Mouse (Mus musculus): Measurements from ENCODE around the gene Atp2c2. TPM values are rescaled to one million over a fixed set of nuclear protein-coding genes. Genes with fewer than 3 reads are reported as not detected.

Atp2c2 gene
- polyA plus RNA-seq, 1 experiment from 2014 or later: 2.3 TPM

DNA sequence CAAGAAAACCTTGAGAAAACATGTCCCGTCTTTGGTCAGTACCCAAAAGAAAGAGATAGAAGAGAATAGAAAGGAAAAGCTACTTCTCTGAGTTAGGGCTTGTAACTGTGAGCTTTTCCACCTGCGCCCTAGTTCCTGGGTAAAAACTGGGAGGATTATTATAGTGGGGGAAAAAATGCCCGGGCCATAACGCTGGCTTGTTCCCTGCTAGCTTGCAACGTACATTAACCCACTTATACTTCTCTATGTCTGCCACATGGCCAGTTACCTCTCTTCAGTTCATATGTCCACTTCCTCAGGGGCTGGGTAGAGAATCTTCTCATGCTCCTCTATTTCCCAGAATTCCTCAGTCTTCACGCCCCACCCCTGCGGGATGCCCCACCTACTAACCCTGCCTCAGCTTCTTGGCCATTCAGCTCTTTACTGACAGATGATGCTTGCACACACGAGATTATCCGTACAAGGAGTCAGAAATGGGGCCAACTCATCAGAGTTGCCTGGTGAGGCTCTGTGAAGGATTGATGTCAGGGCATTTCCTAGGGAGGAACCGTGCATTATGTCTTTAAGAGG lies 36.6 kb downstream of the Atp2c2 start:
- Histone ChIP-seq H3K9me3 (replicated peaks) (no peaks in the 10 kb centered on the region), H3K4me1 (no peaks in the 10 kb centered on the region), H3K27me3 (ENCODE audit: low read depth, poor library complexity, severe bottlenecking) (no peaks in the 10 kb centered on the region), H3K36me3 (no peaks in the 10 kb centered on the region), H3K27ac (no peak overlapping the region), H3K4me3 (no peak overlapping the region)
- WGBS: 90% methylated on average over 10 of the region's 10 CpGs
- no peak for DNase-seq (ENCODE audit: low spot score)

DNA sequence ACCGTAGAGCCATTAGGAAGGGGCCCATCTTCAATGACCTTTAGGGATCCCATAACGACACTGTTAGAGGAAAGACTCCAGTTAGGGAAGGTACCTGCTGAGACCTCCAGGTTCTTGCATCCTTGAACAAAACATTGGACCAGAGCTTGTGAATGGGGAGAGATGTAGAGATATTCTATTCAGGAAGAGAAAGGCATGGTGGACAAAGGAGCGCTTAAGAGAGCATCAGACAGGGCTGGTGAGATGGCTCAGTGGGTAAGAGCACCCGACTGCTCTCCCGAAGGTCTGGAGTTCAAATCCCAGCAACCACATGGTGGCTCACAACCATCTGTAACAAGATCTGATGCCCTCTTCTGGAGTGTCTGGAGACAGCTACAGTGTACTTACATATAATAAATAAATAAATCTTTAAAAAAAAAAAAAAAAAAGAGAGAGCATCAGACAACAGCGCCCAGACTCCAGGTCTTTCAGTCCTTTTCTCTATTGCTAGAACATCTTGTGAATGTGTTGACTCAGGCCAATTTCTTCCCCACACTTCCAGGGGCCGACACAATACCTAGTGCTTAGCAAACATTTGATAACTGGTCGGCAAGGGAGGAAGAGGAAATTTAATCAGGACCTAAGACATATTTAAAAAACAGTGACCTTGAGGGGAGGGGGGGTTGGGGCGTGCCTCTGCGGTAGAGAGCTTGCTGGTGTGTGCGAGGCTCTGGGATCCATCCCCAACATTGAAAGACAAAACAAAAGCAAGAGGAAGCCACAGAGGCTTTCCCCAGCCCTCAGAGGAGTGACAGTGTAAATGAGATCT lies 37.5 kb downstream of the Atp2c2 start:
- Histone ChIP-seq H3K27ac (no peak overlapping the region), H3K27me3 (ENCODE audit: low read depth, poor library complexity, severe bottlenecking) (no peaks in the 10 kb centered on the region), H3K4me3 (no peak overlapping the region), H3K4me1 (no peaks in the 10 kb centered on the region), H3K9me3 (replicated peaks) (no peaks in the 10 kb centered on the region), H3K36me3 (no peaks in the 10 kb centered on the region)
- 87% methylated on average over 11 of the region's 11 CpGs for WGBS
- DNase-seq (ENCODE audit: low spot score): no peak

DNA sequence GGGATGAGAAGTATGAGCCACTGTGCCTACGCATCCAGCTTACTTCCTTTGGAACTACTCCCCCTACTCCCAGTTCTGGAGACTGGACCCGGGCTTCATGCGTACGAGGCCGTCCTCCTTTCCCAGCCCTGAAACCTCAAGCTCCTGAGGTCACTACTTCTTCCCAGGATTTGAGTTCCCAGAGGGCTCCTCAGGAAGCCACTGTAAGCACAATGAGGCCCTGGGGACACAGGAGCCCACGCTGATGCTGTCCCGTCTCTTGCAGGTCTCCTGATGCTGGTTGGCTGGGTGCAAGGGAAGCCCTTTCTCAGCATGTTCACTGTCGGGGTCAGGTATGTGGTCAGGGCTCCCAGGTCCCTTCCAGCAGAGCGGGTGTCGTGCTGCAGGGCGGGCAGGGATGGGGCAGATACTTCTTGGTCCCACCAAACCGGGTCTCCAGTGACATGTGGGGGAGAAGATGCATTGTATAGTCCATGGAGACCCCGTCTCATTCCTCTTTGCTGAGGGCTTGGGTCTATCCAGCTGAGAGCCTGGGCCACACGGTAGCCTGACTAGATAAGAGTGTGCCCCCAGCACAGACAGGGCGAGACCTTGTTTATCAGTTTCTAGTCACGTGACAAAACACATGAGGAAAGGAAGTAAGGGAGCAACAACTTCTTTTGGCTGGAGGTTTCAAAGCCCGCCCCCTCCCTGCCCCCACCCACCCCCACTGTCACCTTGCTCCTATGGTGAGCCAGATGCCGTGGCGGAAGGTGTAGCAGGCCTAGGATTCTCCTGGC lies 38.5 kb downstream of the Atp2c2 start:
- H3K27ac ChIP-seq: no peak overlapping the region
- H3K4me3 ChIP-seq: no peak overlapping the region
- H3K4me1 ChIP-seq: peaks cover 5% of the 10 kb centered on the region; the same call in 1 of the 2 replicates
- no peaks in the 10 kb centered on the region for H3K9me3 ChIP-seq (replicated peaks)
- WGBS: 75% methylated on average over 19 of the region's 19 CpGs
- no peaks in the 10 kb centered on the region for H3K27me3 ChIP-seq (ENCODE audit: low read depth, poor library complexity, severe bottlenecking)
- DNase-seq (ENCODE audit: low spot score): no peak
- no peaks in the 10 kb centered on the region for H3K36me3 ChIP-seq

DNA sequence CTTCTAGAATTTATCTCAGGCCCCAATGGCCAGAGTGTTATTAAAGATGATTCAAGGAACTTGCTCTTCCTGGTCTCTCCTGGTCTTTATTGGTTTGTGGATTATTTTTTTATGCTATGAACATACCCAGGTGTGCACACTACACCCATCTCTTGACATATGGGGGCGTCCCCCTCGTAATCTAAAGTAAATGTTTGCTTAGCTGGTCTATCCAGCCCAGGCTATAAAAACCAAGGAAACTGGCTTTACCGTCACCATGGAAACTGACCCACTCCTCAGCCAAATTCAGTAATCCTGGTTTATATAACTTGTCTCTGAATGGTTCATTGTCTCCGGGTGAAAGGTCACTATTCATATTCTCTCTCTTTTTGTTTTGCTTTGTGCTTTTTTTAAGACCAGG lies 40.8 kb downstream of the Atp2c2 start:
- 89% methylated on average over 4 of the region's 4 CpGs for WGBS
- no peaks in the 10 kb centered on the region for H3K36me3 ChIP-seq
- no peak for DNase-seq (ENCODE audit: low spot score)
- H3K9me3 ChIP-seq (replicated peaks): no peaks in the 10 kb centered on the region
- peaks cover 9% of the 10 kb centered on the region; the same call in 1 of the 2 replicates for H3K4me1 ChIP-seq
- no peak overlapping the region for H3K27ac ChIP-seq
- H3K27me3 ChIP-seq (ENCODE audit: low read depth, poor library complexity, severe bottlenecking): no peaks in the 10 kb centered on the region
- no peak overlapping the region for H3K4me3 ChIP-seq

DNA sequence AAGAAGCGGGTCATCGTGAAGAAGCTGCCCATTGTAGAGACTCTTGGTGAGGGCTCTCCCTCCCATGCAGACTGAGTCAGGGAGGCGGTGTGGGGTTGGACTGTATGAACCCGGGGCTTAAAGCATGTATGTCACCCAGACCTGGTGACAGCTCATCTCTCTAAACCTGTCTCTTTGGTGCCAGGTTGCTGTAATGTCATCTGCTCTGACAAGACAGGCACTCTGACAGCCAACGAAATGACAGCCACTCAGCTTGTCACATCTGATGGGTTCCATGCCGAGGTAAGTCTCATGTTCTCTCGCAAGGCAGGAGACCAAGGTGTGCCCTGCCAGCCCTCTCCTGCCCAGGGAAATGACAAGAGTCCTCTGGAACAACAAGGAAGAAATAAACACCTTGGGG lies 42.6 kb downstream of the Atp2c2 start:
- no peak overlapping the region for H3K27ac ChIP-seq
- no peaks in the 10 kb centered on the region for H3K27me3 ChIP-seq (ENCODE audit: low read depth, poor library complexity, severe bottlenecking)
- DNase-seq (ENCODE audit: low spot score): no peak
- no peak overlapping the region for H3K4me3 ChIP-seq
- H3K4me1 ChIP-seq: peaks cover 9% of the 10 kb centered on the region; the same call in 1 of the 2 replicates
- no peaks in the 10 kb centered on the region for H3K9me3 ChIP-seq (replicated peaks)
- H3K36me3 ChIP-seq: no peaks in the 10 kb centered on the region
- 89% methylated on average over 7 of the region's 7 CpGs for WGBS

DNA sequence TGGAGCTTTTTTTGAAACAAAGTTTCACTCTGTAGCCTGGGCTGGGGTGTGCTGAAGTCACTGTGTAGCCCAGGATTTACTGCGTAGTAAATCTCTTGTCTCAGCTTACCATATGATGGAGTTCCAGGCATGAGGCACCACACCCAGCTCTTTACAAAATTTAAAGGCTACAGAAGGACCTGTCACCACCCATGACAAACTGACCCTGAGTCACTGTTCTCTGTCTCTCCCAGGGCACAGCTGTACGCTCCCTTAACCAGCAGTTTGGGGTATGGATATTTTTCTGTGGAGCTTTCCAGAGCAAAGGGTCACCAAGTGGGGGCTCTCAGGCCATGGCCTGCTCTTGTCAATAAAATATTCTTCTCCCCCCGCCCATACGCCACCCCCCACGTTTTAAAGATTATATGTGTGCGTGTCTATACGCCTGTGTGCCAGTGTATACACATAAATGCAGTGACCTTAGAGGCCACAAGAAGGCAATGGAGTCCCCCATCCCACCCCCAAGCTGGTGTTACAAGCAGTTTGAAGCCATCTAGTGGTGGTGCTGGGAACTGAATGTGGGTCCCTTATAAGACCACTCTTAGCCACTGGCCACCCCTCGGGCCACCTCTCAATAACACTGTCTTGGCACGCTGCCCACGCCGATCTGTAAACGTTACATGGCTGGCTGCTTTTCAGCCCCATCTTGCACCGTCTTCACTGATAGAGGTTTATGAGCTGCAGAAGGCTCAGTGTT lies 43.6 kb downstream of the Atp2c2 start:
- peak; percentile 67 for DNase-seq (ENCODE audit: low spot score)
- WGBS: 62% methylated on average over 13 of the region's 13 CpGs
- Histone ChIP-seq H3K4me1 (peaks cover 9% of the 10 kb centered on the region; the same call in 1 of the 2 replicates), H3K9me3 (replicated peaks) (no peaks in the 10 kb centered on the region), H3K4me3 (no peak overlapping the region), H3K36me3 (no peaks in the 10 kb centered on the region), H3K27ac (no peak overlapping the region), H3K27me3 (ENCODE audit: low read depth, poor library complexity, severe bottlenecking) (no peaks in the 10 kb centered on the region)

GRCm38 (mm10) chr8:119744604-119745003 lies 44.8 kb downstream of the Atp2c2 start:
- peaks cover 9% of the 10 kb centered on the region; the same call in 1 of the 2 replicates for H3K4me1 ChIP-seq
- no peaks in the 10 kb centered on the region for H3K36me3 ChIP-seq
- H3K27me3 ChIP-seq (ENCODE audit: low read depth, poor library complexity, severe bottlenecking): no peaks in the 10 kb centered on the region
- H3K27ac ChIP-seq: no peak overlapping the region
- no peak for DNase-seq (ENCODE audit: low spot score)
- no peak overlapping the region for H3K4me3 ChIP-seq
- no peaks in the 10 kb centered on the region for H3K9me3 ChIP-seq (replicated peaks)
- 82% methylated on average over 4 of the region's 4 CpGs for WGBS

DNA sequence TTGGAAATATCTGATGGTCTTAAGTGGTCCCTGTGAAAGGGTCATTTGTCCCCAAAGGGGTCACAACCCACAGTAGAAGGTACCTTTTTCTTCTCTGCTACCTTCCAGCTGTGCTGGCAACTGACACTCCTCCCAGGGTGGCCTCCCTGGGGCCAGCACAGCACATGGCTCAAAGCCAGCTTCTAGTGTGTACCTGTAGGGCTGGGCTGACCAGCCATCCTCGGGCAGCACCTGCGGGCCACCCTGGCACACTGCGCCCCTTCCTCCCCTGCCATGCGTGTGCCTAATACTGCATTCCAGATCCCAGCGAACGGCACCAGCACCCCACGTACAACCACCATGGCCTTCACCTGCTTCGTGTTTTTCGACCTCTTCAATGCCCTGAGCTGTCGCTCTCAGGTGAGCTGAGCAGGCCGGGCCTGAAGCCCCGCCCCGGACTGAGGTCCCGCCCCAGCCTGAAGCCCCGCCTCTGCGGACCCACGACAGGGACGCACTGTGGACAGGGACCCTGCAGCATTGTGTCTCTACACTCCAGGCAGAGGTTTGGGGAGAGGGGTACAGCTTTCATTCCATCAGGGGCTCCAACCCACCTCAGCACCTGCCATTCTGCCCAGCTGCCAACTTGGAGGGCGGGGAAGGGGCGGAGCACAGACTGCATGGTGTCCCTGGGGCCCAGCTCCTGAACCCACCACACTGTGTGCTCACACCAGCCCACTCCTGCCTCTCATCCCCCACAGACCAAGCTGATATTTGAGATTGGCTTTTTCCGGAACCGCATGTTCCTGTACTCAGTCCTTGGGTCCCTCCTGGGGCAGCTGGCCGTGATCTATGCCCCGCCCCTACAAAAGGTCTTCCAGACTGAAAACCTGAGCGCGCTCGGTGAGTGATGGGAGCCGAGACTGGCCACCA lies 55.7 kb downstream of the Atp2c2 start:
- Histone ChIP-seq H3K27me3 (ENCODE audit: low read depth, poor library complexity, severe bottlenecking) (peaks cover 27% of the 10 kb centered on the region), H3K27ac (peak overlapping the region; percentile 14), H3K9me3 (replicated peaks) (no peaks in the 10 kb centered on the region), H3K4me1 (peaks cover 27% of the 10 kb centered on the region), H3K4me3 (peak overlapping the region; percentile 46), H3K36me3 (no peaks in the 10 kb centered on the region)
- no peak for DNase-seq (ENCODE audit: low spot score)
- WGBS: 20% methylated on average over 28 of the region's 28 CpGs

DNA sequence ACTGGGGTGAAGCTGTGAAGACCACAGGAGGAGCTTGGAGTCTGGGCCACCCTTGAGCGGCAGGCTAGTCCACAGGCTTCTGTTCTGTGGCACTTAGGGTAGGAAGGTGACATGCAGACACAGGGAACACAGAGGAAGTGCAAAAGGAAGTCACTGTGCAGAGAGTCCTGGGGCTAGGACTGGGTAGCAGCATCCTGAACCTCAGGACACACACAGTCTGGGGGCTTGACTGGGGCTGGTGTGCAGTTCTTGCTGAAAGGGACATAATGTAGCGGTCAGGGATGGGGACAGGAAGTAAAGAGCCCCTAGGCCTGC lies 56.3 kb downstream of the Atp2c2 start:
- no peaks in the 10 kb centered on the region for H3K9me3 ChIP-seq (replicated peaks)
- no peak for DNase-seq (ENCODE audit: low spot score)
- peaks cover 27% of the 10 kb centered on the region for H3K27me3 ChIP-seq (ENCODE audit: low read depth, poor library complexity, severe bottlenecking)
- no peaks in the 10 kb centered on the region for H3K36me3 ChIP-seq
- H3K4me3 ChIP-seq: peak overlapping the region; percentile 46
- peaks cover 27% of the 10 kb centered on the region for H3K4me1 ChIP-seq
- peak overlapping the region; percentile 14 for H3K27ac ChIP-seq
- 52% methylated on average over 2 of the region's 2 CpGs for WGBS

- Histone ChIP-seq H3K4me3 (0 out of 2 replicates have a peak overlapping the region, but pooled peaks have one; percentile 46), H3K36me3 (peaks cover 4% of the 10 kb centered on the region; the same call in 1 of the 2 replicates), H3K27ac (no peak overlapping the region), H3K27me3 (ENCODE audit: low read depth, poor library complexity, severe bottlenecking) (peaks cover 27% of the 10 kb centered on the region), H3K9me3 (replicated peaks) (no peaks in the 10 kb centered on the region), H3K4me1 (peaks cover 27% of the 10 kb centered on the region)
- no peak for DNase-seq (ENCODE audit: low spot score)
- WGBS: 64% methylated on average over 5 of the region's 5 CpGs
Observed at GRCm38 (mm10) chr8:119756538-119756937, 56.7 kb downstream of the Atp2c2 start.

- peaks cover 14% of the 10 kb centered on the region for H3K36me3 ChIP-seq
- H3K27ac ChIP-seq: no peak overlapping the region
- H3K4me1 ChIP-seq: peaks cover 13% of the 10 kb centered on the region
- no peak for DNase-seq (ENCODE audit: low spot score)
- no peak overlapping the region for H3K4me3 ChIP-seq
- H3K27me3 ChIP-seq (ENCODE audit: low read depth, poor library complexity, severe bottlenecking): peaks cover 4% of the 10 kb centered on the region; the same call in 1 of the 2 replicates
- no peaks in the 10 kb centered on the region for H3K9me3 ChIP-seq (replicated peaks)
- 95% methylated on average over 11 of the region's 11 CpGs for WGBS
Observed at GRCm38 (mm10) chr8:119761692-119762091, 61.9 kb downstream of the Atp2c2 start.
